Mouse (Mus musculus): Measurements from ENCODE around the gene Hist1h3e.
"Not testable (repeated sequence)": the region's sequence is repeated elsewhere in the genome, so short reads cannot be mapped to it uniquely, and the experiment has no call there.

DNA sequence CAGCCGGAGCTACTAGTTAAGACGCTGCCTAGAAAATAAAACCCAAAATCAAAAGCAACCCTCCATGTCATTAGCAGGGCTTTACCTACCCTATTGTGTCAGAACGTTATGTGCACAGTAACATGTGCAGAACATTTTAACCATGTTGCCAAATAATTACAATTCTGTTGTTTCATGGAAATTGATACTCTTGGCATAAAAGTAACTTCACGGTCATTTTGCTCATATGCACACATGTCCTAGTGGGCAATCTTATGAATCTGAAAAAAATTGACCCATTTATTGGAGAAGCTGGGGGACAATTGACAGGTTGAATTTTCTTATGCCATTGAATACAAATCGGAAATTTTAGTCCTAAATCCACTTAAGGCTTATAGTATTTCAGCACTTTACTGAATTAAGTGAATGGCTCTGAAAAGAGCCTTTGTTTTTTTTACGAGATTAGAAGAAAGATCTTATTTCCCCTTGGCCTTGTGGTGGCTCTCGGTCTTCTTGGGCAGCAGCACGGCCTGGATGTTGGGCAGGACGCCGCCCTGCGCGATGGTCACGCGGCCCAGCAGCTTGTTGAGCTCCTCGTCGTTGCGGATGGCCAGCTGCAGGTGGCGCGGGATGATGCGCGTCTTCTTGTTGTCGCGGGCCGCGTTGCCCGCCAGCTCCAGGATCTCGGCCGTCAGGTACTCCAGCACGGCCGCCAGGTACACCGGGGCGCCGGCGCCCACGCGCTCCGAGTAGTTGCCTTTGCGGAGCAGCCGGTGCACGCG lies 8.3 kb upstream of the Hist1h3e start:
- not testable (repeated sequence) for TF ChIP-seq GATA1, TAL1 (IDR thresholded peaks at IDR 0.05; ENCODE audit: low read length)
